Mouse (Mus musculus): Measurements from ENCODE around the gene Pah. TPM values are rescaled to one million over a fixed set of nuclear protein-coding genes. Genes with fewer than 3 reads are reported as not detected.

Gene Pah
- polyA plus RNA-seq, 1 experiment: 0.20 TPM

DNA sequence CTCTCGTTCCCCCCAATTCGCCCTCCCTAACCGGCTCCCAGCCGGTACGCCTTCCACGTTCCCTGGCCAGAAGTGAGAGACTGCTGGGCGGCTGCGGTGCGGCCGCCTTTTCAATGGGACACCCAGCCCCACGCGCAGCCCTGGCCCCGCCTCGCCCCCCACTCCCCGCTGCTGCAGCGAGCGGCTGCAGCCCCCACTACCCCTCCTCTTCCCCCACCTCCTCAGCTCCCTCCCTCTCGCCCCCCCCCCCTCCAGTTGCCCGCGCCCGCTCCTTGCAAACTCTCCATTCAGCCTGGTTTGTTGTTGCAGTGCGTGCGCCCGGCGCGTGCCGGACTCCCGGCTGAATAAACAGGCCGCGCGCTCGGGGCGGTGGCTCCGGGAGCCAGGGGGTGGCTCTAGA, 28.0 kb upstream of the Pah start, which contains the start of gene Ascl1:
Ascl1 (minus strand) TSS at position 85 of the 400 bp plus-strand sequence.
- peaks cover 7% of the 10 kb centered on the region; the same call in 1 of the 2 replicates for H3K4me1 ChIP-seq (ENCODE audit: control insufficient read depth, insufficient read depth, low read length)
- H3K36me3 ChIP-seq (ENCODE audit: control insufficient read depth, insufficient read depth, low read length): no peaks in the 10 kb centered on the region
- H3K27me3 ChIP-seq (ENCODE audit: control insufficient read depth, insufficient read depth, low read length): no peaks in the 10 kb centered on the region
- peak within 1 kb of the TSS; percentile 30 for H3K4me3 ChIP-seq (ENCODE audit: control insufficient read depth, low read depth, low read length)
- no peak within 1 kb of the TSS for H3K27ac ChIP-seq (ENCODE audit: control insufficient read depth, insufficient read depth, low read depth, low read length)
- TF ChIP-seq POLR2A (IDR thresholded peaks at IDR 0.05; ENCODE audit: control insufficient read depth, low read depth, low read length) (no peak), CTCF (IDR thresholded peaks at IDR 0.05; ENCODE audit: control insufficient read depth, insufficient read depth, insufficient replicate concordance, low read depth, low read length) (no peak)

DNA sequence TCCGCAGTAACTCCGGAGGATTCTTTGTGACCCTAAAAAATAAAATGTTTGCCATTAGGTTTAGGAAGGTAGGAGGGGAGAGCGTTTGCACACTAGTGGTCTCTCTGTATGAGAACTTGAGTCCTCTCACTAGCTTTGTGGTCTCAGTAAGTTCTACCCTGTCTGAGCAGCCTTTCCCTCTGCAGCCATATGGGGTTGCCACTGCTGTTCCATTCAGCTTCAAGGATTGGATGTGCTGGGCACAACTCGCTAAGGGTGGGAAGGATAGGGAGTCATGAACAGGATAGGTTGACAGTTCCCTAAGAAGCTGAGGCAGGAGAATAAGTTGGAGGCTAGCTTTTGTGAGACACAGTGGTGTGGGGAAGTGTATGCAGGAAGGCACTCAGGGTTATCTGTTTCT, 27.4 kb upstream of the Pah start:
- TF ChIP-seq POLR2A (IDR thresholded peaks at IDR 0.05; ENCODE audit: control insufficient read depth, low read depth, low read length) (no peak), CTCF (IDR thresholded peaks at IDR 0.05; ENCODE audit: control insufficient read depth, insufficient read depth, insufficient replicate concordance, low read depth, low read length) (no peak)
- Histone ChIP-seq H3K27me3 (ENCODE audit: control insufficient read depth, insufficient read depth, low read length) (no peaks in the 10 kb centered on the region), H3K4me1 (ENCODE audit: control insufficient read depth, insufficient read depth, low read length) (peaks cover 7% of the 10 kb centered on the region; the same call in 1 of the 2 replicates), H3K27ac (ENCODE audit: control insufficient read depth, insufficient read depth, low read depth, low read length) (no peak overlapping the region), H3K4me3 (ENCODE audit: control insufficient read depth, low read depth, low read length) (no peak overlapping the region), H3K36me3 (ENCODE audit: control insufficient read depth, insufficient read depth, low read length) (no peaks in the 10 kb centered on the region)

DNA sequence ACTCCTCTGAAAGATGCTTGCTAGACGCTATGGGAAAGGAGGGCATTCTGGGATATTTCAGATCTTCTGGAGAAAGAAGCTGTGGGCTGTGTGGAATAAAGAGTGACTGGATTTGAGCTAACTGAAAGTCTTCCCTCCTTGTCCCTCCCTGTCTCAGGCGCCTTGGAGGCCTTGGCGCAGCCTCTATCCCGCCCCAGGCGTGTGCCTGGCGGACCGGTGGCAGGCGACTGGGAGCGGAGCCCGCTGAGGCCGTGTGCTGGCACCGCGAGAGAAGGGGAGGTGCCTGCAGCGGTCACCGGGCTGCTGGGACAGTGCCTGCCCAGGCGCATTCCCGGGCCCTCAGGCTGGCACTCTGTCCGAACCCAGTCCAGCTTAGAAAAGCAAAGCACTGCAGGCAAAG, 27.0 kb upstream of the Pah start:
- no peaks in the 10 kb centered on the region for H3K36me3 ChIP-seq (ENCODE audit: control insufficient read depth, insufficient read depth, low read length)
- H3K27ac ChIP-seq (ENCODE audit: control insufficient read depth, insufficient read depth, low read depth, low read length): no peak overlapping the region
- no peaks in the 10 kb centered on the region for H3K27me3 ChIP-seq (ENCODE audit: control insufficient read depth, insufficient read depth, low read length)
- H3K4me3 ChIP-seq (ENCODE audit: control insufficient read depth, low read depth, low read length): no peak overlapping the region
- TF ChIP-seq POLR2A (IDR thresholded peaks at IDR 0.05; ENCODE audit: control insufficient read depth, low read depth, low read length) (no peak), CTCF (IDR thresholded peaks at IDR 0.05; ENCODE audit: control insufficient read depth, insufficient read depth, insufficient replicate concordance, low read depth, low read length) (no peak)
- H3K4me1 ChIP-seq (ENCODE audit: control insufficient read depth, insufficient read depth, low read length): peaks cover 7% of the 10 kb centered on the region; the same call in 1 of the 2 replicates

DNA sequence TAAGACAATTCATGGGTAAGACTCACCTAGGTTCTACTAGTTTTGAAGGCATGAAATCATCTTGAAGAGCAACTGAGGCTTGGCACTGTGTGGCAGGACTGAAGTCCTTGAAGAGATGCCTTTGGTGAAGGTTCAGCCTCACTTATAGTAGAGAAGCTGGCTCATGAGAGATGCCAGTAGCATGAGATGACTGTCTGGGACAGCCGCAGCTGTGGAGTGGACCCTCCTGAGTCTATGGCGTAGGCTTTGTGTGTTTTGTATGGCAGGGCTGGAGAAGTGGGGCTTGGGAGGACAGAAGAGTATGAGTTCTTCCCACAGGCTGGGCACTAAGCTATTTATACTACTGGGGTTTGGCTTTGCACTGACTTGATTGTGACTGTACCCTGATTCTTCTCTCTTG, 24.5 kb upstream of the Pah start:
- H3K36me3 ChIP-seq (ENCODE audit: control insufficient read depth, insufficient read depth, low read length): no peaks in the 10 kb centered on the region
- no peak overlapping the region for H3K27ac ChIP-seq (ENCODE audit: control insufficient read depth, insufficient read depth, low read depth, low read length)
- peaks cover 7% of the 10 kb centered on the region; the same call in 1 of the 2 replicates for H3K4me1 ChIP-seq (ENCODE audit: control insufficient read depth, insufficient read depth, low read length)
- no peak for TF ChIP-seq CTCF (IDR thresholded peaks at IDR 0.05; ENCODE audit: control insufficient read depth, insufficient read depth, insufficient replicate concordance, low read depth, low read length)
- TF ChIP-seq POLR2A (IDR thresholded peaks at IDR 0.05; ENCODE audit: control insufficient read depth, low read depth, low read length): no peak
- H3K4me3 ChIP-seq (ENCODE audit: control insufficient read depth, low read depth, low read length): no peak overlapping the region
- no peaks in the 10 kb centered on the region for H3K27me3 ChIP-seq (ENCODE audit: control insufficient read depth, insufficient read depth, low read length)

DNA sequence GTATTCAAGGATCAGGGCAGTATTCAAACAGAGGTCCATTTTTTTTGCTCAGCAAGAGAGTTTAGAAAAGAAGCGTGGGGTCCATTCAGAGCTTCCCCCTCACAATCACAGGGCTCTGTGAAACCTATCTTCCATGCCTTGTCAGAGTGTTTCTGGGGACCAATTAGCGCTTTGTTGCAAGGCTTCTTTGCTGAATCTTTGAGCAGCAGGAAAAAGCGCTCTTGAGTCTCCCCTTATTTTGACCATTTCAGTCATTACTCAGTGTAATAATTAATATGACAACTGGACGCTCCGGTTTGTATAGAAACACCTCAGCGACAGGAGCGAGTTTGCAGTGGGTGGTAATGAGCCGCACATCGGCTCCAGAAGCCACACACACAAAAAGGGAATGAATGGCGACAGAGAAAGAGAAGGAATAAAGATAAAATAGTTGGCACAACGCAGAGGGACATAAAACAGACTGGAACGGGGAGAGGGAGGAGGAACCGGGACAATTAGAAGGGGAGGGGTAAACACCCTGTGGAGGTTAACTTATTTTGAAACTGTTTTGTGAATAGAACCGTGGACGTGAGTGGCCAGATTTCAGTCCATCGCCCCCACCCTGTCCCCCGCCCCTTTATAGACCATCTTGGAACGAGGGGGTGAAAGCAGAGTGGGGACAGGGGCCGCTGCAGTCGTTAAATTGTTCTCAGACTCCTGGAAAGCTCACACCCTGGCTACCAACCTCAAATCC, 20.5 kb upstream of the Pah start:
- H3K4me1 ChIP-seq (ENCODE audit: control insufficient read depth, insufficient read depth, low read length): no peaks in the 10 kb centered on the region
- no peak for TF ChIP-seq POLR2A (IDR thresholded peaks at IDR 0.05; ENCODE audit: control insufficient read depth, low read depth, low read length)
- TF ChIP-seq CTCF (IDR thresholded peaks at IDR 0.05; ENCODE audit: control insufficient read depth, insufficient read depth, insufficient replicate concordance, low read depth, low read length): no peak
- no peak overlapping the region for H3K4me3 ChIP-seq (ENCODE audit: control insufficient read depth, low read depth, low read length)
- no peak overlapping the region for H3K27ac ChIP-seq (ENCODE audit: control insufficient read depth, insufficient read depth, low read depth, low read length)
- H3K27me3 ChIP-seq (ENCODE audit: control insufficient read depth, insufficient read depth, low read length): no peaks in the 10 kb centered on the region
- H3K36me3 ChIP-seq (ENCODE audit: control insufficient read depth, insufficient read depth, low read length): no peaks in the 10 kb centered on the region

DNA sequence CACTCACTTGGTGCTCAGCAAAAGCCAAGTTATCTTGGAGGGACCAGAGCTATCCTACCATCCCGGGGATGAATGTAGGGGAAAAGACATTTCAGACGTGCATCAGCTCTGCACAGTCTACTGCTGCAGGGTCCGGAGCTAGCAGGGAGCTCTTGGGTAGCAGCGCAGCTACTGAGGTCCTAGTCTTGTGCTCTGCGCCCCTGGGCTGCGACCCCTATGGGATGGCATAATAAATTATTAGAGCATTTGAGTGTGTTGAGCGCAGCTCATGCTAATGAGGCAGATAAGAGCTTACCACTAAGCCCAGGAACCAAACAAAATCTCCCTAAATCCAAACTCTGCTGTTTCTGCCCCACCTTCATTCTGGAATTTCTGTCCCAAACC, 19.9 kb upstream of the Pah start:
- Histone ChIP-seq H3K27me3 (ENCODE audit: control insufficient read depth, insufficient read depth, low read length) (no peaks in the 10 kb centered on the region), H3K4me3 (ENCODE audit: control insufficient read depth, low read depth, low read length) (no peak overlapping the region), H3K36me3 (ENCODE audit: control insufficient read depth, insufficient read depth, low read length) (no peaks in the 10 kb centered on the region), H3K4me1 (ENCODE audit: control insufficient read depth, insufficient read depth, low read length) (no peaks in the 10 kb centered on the region), H3K27ac (ENCODE audit: control insufficient read depth, insufficient read depth, low read depth, low read length) (no peak overlapping the region)
- TF ChIP-seq CTCF (IDR thresholded peaks at IDR 0.05; ENCODE audit: control insufficient read depth, insufficient read depth, insufficient replicate concordance, low read depth, low read length) (no peak), POLR2A (IDR thresholded peaks at IDR 0.05; ENCODE audit: control insufficient read depth, low read depth, low read length) (no peak)

DNA sequence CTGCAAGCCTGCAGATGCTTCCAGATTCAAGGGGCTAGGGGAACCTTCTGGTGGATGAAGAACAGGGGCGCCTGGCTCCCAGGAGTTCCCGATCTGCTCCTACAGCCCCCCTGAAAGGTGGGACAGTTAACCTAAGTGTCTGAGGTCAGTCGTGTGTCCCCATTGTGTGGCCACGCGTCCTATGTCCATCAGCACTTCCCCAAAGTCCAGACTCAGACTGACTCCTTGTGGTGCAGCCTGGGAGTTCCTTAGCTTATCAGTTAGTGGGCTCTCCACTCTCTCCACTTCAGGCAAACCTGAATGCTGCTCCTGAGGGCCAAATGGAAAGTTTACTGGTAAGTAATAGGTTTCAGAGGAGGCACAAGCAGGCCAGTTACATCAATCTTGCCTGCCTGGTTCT, 19.3 kb upstream of the Pah start:
- no peak for TF ChIP-seq POLR2A (IDR thresholded peaks at IDR 0.05; ENCODE audit: control insufficient read depth, low read depth, low read length)
- no peak for TF ChIP-seq CTCF (IDR thresholded peaks at IDR 0.05; ENCODE audit: control insufficient read depth, insufficient read depth, insufficient replicate concordance, low read depth, low read length)
- Histone ChIP-seq H3K27ac (ENCODE audit: control insufficient read depth, insufficient read depth, low read depth, low read length) (no peak overlapping the region), H3K4me1 (ENCODE audit: control insufficient read depth, insufficient read depth, low read length) (no peaks in the 10 kb centered on the region), H3K4me3 (ENCODE audit: control insufficient read depth, low read depth, low read length) (no peak overlapping the region), H3K27me3 (ENCODE audit: control insufficient read depth, insufficient read depth, low read length) (no peaks in the 10 kb centered on the region), H3K36me3 (ENCODE audit: control insufficient read depth, insufficient read depth, low read length) (no peaks in the 10 kb centered on the region)
